Mouse (Mus musculus): ENCODE data around the gene Pnkd.

DNA sequence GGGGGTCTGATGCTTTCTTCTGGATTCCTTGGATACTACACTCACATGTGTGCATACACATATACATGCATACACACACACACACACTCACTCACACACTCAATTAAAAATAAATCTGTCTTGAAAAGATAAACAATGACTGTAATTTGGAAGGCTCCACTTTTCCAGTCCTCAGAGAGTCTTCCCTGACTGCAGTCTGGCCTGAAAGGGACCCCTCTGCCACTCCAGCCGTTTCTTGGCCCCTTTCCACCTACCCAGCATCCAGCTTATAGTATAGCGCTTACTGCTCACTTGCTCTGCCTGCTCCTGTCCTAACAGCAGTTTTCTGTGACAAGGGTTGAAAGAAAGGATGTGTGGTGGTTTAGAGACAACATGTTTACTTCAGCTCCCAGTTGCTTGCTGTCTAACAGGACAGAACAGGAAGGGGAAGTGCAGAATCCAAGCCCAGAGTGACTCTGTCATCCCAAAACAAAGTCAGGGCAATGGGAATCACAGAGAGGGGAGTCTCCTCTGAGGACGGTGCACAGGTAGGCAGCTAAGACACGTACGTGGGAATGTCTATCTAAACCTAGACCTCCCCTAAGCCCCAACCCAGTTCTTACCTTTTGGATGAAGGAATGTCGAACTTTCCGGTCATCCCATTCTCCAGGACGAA lies 8.7 kb downstream of the Pnkd start:
- TF ChIP-seq POLR2A (IDR thresholded peaks at IDR 0.05; ENCODE audit: insufficient read depth, low read depth, low read length) (no peak), CTCF (IDR thresholded peaks at IDR 0.05; ENCODE audit: insufficient read depth, low read depth, low read length) (no peak)
